Mouse (Mus musculus) lung, postnatal 10 days (tissue): ENCODE data around the gene Gm11232.

Experiments used
- DNase-seq: peaks from one replicate; pipeline ENCODE4 v3.0.0; 2021

The Gm11232 gene

DNA sequence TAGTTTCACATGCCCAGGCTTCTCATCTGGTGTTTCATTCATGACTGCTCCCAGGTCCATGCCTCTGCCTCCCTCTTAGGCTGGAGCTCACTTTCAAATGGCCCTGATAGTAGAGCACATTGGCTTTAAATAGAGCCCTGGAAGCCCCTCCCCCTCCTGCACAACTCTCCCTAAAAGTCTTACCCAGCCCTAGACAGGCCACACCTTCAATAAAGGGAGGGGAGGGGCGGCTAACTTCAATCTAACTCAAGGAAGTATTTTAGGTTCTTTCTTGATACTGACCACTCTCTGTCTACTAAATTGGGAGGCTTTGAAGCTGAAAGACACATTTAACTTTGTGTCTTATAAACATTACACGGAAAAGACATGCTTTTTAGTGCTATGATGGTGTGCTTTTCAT, at the start of gene Gm11232:
Gm11232 (minus strand) TSS at position 101 of the 400 bp plus-strand sequence.
- DNase-seq: peak; percentile 2

DNA sequence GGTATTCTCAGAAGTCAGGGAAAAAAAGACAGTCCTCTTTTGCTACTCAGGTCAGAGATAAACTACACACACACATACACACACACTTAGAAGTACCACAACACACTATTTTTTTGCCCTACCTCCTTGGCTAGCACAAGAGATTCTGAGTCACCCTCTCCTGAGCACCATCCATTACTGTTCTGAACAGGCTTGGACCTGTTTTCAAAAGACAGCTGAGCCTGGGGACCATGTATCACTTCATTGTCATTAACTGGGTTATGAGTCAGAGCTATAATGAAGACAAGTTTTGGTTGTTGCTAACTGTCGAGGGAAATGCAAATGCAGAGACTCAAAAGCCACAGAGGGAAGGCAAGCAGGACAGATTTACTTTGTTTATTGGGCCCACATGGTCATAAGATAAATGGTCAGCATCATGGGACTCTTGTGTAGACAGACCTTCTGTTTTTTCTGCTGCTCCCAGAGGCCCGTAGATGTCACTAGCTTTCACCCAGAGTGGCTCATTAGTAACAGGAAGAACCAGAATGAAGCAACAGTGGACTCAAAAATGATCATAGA, 48.3 kb upstream of the Gm11232 start:
- no peak for DNase-seq

DNA sequence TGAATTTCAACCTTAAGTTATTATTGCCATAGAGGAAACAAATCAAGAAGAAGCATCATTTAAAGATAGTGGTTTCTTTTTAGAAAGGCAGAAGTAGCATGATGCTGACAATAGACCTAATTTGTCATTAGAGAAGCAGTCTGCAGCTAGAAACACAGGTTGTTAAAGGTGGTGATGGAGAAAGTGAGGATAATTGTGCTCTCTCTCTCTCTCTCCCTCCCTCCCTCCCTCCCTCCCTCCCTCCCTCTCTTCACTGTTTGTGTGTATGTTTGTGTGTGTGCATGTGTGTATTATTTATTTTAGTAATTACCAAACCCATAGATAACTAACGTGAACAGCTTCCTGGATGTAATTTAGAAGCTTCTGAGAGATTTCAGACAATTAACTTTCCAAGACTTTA, 7.8 kb upstream of the Gm11232 start:
- no peak for DNase-seq

DNA sequence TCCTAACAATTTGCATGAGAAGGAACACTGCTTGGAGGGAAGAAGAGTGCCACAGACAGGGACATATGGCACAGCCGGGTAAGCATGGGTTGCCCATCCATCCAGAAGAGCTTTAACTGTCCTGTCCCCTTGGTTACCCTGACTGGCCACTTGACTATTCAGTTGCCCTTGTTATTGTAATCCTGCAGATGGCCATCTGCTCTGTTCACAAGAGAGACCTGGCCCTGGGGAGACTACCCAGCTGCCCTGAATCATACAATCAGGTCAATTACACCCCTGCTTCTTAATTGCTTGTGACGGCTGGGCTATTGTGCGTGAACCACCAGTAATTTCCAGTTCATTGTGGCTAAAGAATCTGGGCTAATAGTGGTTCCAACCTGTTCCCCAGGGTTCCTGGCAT, 7.3 kb upstream of the Gm11232 start:
- DNase-seq: no peak

DNA sequence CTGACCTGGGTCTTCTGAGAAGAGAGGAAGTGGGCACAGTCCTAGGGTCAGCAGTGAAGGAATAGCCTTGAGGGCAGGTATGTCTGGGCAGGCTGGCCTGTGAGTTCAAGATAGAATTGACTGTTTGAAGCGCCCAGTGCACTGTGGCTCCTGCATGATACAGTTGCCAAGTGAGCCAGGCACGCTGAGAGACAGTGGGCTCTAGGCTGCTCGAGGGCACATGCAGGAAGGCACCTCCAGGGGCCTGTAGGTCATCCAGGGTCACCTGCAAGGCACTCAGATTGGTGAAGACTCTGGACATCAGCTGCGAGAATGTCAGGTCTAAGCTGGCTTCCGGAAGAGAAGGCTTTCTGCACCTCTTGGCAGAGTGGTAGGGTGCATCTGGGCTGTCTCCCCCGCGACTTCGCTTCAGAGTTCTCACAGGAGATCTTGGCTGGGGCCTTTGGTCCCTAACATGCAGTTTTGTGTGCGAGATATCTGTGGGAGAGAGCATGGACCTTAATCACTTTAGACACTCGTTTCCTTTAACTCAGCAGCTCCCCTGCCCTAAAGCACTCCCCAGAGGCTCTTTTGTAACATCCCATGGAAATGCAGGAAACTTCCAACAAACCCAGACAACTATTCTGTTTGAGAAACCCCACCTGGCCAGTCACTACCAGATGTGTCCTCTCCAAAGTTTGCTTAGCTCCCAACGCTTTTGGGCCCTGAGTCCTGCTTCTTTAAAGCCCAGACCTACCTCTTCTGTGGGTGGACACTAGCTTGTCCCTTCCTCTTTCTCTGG, 1.1 kb downstream of the Gm11232 start:
- peak; percentile 18 for DNase-seq

DNA sequence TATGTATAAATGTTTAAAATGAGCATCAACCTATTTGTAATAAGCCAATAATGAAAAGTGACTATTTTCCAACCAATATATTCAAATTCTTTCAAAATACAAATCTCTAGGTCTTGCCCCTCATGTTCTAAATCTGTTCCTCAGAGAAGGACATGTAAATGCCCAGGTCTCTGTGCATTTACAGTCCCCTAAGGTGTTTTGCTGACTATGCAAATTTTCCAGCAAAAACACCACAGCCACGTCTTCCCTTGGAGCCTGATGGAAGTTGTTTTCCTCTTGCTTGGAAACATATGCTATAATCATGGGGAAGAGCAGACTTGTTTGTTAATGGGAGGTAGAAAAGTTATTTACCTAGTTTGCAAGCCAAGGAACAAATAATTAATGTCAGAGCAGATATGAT, 12.0 kb downstream of the Gm11232 start:
- DNase-seq: no peak

DNA sequence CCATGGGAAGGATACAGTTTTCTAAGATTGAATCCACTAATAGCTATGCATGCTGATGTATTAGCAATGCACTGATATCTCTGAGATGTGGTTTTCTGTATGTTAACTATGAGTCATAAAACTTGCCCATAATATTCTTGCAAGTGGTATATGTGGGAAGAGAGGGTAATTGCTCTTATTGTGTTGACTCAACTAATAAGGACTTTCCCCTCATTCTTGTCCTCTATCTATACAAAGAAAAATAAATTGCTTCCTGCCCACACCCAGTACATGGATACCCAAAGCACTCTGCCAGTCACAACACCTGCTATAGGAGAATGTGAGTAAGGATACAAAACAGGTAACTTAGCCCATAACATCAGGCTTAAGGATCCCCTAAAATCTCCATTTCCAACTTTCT, 21.2 kb downstream of the Gm11232 start:
- no peak for DNase-seq

DNA sequence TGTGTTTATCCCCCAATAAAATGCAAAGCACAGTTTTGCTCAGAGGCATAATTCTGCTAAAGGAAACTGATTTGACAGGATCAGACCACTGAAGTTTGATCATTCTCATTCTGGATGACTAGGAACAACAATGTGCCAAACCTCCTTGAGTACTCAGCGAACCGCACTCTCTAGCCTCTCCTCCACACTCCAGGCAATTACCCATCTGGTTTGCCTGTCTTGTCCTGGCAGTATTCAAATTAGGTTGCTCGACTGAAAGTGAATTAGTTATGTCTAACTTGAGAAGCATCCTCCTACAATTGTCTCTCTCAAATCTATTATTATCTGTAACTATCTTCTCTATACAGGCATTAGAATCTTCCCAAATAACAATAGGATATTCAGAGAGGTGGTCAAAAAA, 22.5 kb downstream of the Gm11232 start:
- DNase-seq: no peak

DNA sequence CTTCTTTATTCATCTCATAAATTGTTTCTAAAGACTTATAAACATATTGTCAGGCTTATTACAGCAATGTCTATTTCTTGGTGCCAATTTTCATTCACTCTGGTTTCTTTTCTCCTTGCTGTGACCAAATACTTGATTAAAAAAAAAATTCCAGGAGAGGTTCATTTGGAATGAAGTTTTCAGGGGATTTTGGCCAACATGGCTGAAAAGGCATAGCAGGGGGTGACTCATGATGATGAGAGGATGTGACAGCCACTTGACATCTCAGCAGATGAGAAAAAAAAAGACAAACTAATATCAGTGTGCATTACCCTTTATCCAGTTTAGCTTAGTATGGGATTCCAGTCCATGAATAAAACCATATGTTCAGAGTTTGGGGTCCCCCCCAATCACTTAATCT, 28.4 kb downstream of the Gm11232 start:
- no peak for DNase-seq

DNA sequence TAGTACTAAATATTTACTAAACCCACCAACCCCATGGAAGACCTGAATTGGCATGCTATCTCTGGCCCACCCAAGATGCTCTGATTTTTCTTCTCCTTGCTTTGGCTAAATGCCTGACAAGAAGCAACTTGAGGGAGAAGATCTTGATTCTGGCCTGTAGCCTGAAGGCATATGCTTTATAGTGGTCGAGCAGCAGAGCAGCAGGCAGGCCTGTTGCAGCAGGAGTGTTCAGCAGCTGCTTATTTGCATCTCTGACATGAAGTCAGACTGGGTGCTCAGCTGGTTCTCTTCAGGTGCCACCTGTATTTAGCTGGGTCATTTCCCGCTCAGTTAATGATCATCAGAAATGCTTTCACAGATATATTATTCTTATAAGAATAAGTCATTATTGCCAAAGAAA, 30.2 kb downstream of the Gm11232 start:
- peak; percentile 1 for DNase-seq

DNA sequence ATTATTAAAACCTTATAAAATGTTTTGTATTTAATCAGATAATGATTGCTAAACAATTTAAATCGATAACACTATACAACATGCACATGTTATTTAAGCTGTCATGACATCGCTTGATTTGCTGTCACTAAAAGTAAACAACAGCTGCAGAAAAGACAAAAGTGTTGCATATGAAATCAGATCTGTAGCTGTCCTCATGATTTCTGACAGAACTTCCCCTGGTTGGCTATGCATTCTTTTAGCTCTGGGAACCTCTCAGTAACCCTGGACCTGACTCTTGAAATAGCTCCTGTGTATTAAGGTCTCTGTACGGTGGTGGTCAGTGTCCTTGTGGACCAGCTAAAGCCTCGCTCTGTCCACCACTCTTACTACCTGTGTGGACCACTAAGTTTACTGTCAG, 30.7 kb downstream of the Gm11232 start:
- DNase-seq: no peak

DNA sequence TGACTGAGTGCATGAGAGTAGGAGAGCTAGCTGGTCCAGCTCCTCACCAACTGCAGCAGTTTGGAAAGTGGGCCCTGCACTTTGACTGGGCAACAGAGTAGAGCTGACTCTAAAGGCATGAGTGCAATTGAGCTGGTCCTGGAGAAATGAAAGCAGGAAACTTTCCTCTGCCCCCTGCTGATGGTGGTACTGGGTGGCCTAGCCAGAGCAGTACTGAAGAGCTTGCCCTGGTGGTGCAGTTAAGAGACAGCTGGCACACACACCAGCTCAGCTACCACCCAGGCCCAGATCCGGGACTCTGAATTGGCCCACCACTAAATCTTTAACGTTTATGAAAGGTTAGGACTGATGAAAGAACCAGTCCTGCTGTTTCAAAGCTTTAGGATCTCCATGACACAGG, 31.9 kb downstream of the Gm11232 start:
- DNase-seq: no peak
